Mouse (Mus musculus) layer of hippocampus, adult 18-20 months (tissue): Measurements from ENCODE around the gene Rcan2. TPM values are rescaled to one million over a fixed set of nuclear protein-coding genes. Genes with fewer than 3 reads are reported as not detected.

Experiments used
- DNase-seq, 2 experiments: peaks; one replicate each; pipeline ENCODE4 v3.0.0; 2022; ENCODE audit warnings: low spot score in 2 of 2
- long read RNA-seq: library from polyadenylated mRNA; stranded (forward); transcript quantifications from one replicate; pipeline ENCODE4 v2.0.0, GENCODE M21; 2021
- total RNA-seq, 2 experiments: library from RNA; stranded (reverse); gene quantifications; 2 replicates each; pipeline ENCODE4 v1.2.3; 2021

The Rcan2 gene
- 10 to 100 TPM; 98.6 to 100.0 TPM for total RNA-seq
- long read RNA-seq, transcript Rcan2-206 (5 exons, 2,914 nt) = minor isoform, 19 of 84 reads
- long read RNA-seq, transcript Rcan2-201 (4 exons, 3,313 nt) = major isoform, 50 of 84 reads
- long read RNA-seq, partial matches to known transcripts = 2 of 84 reads
- long read RNA-seq, other reads (novel, unspliced or antisense) = 12 of 84 reads

DNA sequence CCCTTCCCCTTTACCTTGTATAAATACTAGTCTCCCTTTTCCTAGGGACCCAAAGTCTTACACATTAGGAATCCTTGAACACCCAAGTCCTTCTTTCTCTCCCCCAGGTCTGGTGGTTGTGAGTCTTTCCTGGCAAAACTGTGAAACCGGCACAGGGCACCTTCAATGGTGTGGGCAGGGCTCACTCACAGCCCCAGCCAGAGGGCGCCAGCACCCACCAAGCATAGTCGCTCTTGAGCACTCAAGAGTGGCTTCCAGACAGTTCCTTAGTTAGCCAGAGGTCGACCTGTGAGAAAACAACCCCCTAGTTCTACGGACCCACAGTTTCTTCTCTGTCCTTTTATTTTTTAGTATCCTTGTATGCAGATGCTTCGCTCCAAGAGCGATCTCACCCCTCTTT is at the start of gene Rcan2:
TSS of gene Rcan2 (plus strand) at position 275 of the 400 bp plus-strand sequence.
- peak; percentile 9 to 58 for DNase-seq

GRCm38 (mm10) chr17:43752811-43753210 is 48.3 kb upstream of the Rcan2 start:
- no peak for DNase-seq

DNA sequence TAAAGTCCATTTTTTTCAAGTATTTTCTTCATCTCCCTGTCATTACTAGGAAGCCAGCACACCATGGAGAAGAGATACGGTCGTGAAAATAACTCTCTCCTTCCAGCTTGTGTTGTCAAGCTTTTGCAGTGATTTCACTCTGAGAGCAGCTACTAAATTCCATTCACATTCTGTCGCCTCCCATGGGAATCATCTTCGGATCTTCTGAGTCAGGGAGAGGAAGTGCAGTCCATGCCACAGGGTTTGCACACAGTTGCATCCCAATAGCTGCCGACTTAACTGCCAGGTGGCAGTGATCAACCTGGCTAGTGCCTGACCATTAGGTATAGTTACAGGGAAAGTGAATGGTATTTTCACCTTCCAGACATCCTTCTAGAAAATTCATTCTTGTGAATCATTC is 46.5 kb upstream of the Rcan2 start:
- no peak for DNase-seq

- DNase-seq = no peak
These were observed 42.4 kb upstream of the Rcan2 start for GRCm38 (mm10) chr17:43758607-43759259.

DNA sequence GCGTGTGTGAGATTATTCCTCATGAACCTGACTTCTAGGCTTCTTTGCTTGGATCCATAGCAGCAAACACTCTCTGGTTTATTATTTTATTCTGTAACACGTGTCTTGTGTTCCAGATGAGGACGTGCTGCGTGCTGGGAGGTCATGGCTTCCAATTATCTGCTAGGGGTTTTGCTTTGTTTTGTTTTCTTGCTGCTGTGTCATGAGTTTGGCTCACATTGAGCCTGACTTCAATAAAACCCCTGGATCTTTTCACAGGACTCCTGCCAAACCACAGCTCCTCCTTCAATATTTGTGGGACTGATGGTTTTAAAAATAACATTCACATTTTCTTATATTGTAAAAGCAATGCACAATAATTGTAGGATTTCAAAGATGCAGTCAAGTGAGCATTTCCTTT is 16.6 kb upstream of the Rcan2 start:
- DNase-seq = no peak

- DNase-seq = no peak
These were observed 12.9 kb upstream of the Rcan2 start for GRCm38 (mm10) chr17:43788222-43788621.

- no peak for DNase-seq
These were observed 11.8 kb upstream of the Rcan2 start for GRCm38 (mm10) chr17:43789376-43789775.

GRCm38 (mm10) chr17:43791751-43792150 is 9.4 kb upstream of the Rcan2 start:
- no peak for DNase-seq

DNA sequence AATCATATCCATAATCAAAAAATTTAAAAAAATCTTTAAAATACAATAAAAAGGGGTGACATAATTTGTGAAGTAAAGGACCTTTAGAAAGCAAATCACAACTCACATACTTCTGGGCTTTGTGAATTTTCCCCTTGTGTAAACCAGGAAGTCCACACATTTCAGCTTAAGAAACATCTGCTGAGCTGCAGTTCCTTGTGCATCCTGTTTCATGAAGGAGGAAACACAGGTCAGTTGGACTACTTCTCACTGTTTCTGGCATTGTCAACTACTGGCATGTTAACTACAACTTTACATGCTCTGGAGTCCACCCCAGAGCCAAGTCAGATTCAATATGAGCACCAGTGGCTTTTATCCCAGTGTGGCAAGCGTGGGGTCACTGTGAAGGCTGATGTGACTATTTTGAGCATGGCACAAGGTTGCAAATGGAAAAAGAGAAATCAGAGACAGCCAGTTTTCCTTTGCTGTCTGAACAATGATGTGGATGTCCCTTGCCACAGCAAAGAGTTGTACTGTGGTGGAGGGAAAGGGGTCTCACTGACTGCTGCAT is 6.3 kb upstream of the Rcan2 start:
- DNase-seq = no peak

- peak in 1 of 2 experiments; percentile 6 for DNase-seq
These were observed 633 bp downstream of the Rcan2 start for GRCm38 (mm10) chr17:43801595-43802373.

DNA sequence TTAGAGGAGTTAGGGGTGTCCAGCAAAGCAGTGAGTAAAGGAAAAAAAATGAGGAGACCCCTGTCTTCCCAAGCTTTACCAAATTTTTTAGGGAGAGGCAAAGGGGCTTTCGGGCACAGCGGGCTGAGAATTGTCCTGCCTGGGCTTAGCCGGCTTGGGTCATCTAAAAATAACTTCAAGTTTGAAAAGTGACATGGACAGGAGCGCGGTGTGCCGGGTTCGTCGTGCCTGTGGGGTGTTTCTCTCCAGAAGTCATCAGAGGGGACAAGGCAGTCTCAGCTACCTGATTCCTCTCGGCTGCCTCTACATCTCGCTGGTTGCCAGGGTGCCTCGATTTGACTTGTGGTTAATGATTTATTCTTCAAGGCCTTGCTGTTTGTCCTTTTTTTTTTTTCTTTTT is 1.3 kb downstream of the Rcan2 start:
- DNase-seq = no peak

GRCm38 (mm10) chr17:43803111-43803510 is 2.0 kb downstream of the Rcan2 start:
- DNase-seq = no peak

DNA sequence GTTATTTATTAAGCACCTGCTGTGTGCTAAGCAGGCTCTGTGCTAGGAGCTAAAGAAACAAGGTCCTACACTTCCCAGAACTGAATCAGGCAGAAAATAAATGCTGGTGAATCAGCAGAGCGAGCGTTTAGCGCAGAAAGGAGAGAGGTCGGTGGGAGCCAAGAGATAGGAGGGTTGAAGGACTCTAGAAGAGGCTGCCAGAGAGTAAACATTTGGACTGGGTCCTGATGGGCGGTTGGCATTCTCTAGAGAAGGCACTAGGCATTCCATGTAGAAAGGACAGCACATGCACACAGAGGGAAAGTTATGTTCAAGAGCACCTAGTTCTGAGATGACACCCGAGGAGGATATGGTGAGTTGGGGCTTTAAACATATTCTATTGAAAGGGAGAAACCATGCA is 2.6 kb downstream of the Rcan2 start:
- no peak for DNase-seq

DNA sequence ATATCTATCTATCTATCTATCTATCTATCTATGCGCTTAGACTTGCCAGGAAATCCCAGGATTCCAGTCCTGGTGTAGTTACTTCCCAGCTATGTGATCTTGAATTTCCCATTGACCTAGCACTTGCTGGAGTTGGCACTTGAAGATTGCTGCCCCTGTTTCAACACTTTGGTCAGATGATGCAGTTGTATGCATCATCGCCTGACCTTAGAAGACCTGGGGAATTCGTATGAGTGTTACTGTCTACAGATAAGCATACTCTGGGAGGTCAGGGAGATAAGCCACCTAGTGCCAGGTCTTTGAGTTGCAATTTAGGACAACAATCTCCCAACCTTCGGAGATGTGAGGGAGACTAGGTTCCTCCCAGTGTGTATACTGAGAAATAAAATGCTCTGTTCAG is 5.7 kb downstream of the Rcan2 start:
- DNase-seq = no peak

- DNase-seq = no peak
These were observed 10.3 kb downstream of the Rcan2 start for GRCm38 (mm10) chr17:43811453-43811852.

DNA sequence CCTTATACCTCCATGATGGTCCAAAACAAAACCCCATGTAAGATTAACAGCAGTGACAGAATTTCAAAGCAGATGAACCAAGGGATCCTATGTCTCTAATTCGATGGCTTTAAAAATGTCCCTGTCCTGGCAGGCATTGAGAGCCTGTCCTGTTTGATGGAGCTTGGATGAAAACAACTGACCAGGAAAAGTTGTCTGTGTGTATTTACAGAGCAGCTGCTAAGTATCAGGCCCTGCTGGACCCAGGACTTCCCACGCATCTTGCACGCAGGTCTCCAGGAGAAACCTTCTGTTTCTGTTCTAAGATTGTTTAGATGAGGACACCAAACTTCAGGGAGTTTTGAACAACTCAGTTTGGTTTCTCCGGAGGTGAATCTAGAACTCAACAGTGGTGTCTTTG is 14.2 kb downstream of the Rcan2 start:
- DNase-seq = no peak

GRCm38 (mm10) chr17:43816480-43816879 is 15.3 kb downstream of the Rcan2 start:
- DNase-seq = no peak

DNA sequence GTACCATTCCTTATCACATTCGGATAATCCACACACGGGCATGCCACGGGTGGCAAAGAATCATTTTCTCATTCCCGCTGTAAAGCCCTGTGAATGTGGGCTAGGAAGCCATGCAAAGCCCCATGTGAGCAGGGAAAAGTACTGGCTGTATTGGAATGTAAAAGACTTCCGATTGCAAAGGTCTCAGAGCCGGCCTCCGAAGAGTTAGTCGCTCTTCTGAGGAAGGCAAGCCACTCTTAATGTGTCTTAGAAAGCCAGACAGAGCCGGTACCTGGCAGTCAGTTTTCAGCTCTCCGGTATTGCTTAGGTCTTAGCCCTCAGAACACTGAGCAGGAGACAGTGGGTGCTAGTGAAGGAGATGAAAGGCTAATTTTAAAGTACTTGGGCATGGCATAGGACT is 16.0 kb downstream of the Rcan2 start:
- DNase-seq = no peak

- DNase-seq = no peak
These were observed 17.2 kb downstream of the Rcan2 start for GRCm38 (mm10) chr17:43818390-43818789.

GRCm38 (mm10) chr17:43820904-43821303 is 19.8 kb downstream of the Rcan2 start:
- peak in 1 of 2 experiments; percentile 13 for DNase-seq

DNA sequence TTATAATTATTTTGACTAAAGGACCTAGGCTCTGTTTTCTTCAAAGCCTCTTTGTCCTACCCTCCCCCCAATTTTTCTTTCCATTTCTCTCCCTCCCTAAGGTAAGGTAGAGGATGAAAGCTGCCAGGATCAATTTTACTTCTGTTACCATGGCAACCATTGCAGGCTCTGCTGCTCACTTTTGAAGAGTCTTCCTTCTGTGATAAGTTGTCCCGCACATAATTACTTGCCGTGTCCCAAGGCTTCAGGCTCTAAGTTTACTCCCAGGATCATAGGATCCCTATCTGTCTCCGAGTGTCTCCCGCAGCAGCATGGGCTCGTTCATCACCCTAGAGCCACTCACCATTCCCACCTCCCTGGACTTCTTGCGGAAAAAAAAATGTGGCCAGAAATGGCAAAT is 21.1 kb downstream of the Rcan2 start:
- DNase-seq = no peak

- DNase-seq = no peak
These were observed 21.5 kb downstream of the Rcan2 start for GRCm38 (mm10) chr17:43822630-43823029.
